Mouse (Mus musculus) hindbrain, embryonic 11.5 days (tissue): ENCODE measurements around the gene Cgnl1. TPM values are rescaled to one million over a fixed set of nuclear protein-coding genes. Genes with fewer than 3 reads are reported as not detected.
A peak's percentile ranks its signal among the peaks of the same experiment; 100 is the strongest.

Source experiments
- ATAC-seq: fragments of 200-750 bp; cut with Nextera tagmentation; 2 replicates; pipeline ENCODE4 v1.8.0; 2017; ENCODE audit warnings: mild to moderate bottlenecking, moderate TSS enrichment, moderate library complexity; ENCODE audit not compliant: low FRiP score
- DNase-seq: peaks from one replicate; pipeline ENCODE4 v3.0.0-alpha.2; 2015; ENCODE audit warnings: low spot score
- H3K27ac ChIP-seq: fragments of 300-500 bp; sonication (generic); 2 replicates; pipeline ENCODE4 v1.5.1; 2014; ENCODE audit warnings: mild to moderate bottlenecking, low read depth, low read length
- H3K27me3 ChIP-seq: fragments of 300-500 bp; sonication (generic); 2 replicates; pipeline ENCODE4 v1.6.1; 2014; ENCODE audit warnings: mild to moderate bottlenecking, low read length, moderate library complexity, mixed read lengths; ENCODE audit not compliant: control insufficient read depth, insufficient read depth
- H3K36me3 ChIP-seq: fragments of 300-500 bp; sonication (generic); 2 replicates; pipeline ENCODE4 v1.6.1; 2014; ENCODE audit warnings: mild to moderate bottlenecking, low read length, moderate library complexity, mixed read lengths; ENCODE audit not compliant: control insufficient read depth, insufficient read depth
- H3K4me1 ChIP-seq: fragments of 300-500 bp; sonication (generic); replicated peaks from 2 replicates; pipeline ENCODE4 v1.6.1; 2014; ENCODE audit warnings: low read length, mixed read lengths; ENCODE audit not compliant: control insufficient read depth, insufficient read depth
- H3K4me2 ChIP-seq: fragments of 300-500 bp; sonication (generic); replicated peaks from 2 replicates; pipeline ENCODE4 v1.6.1; 2014; ENCODE audit warnings: mild to moderate bottlenecking, low read depth, low read length
- H3K4me3 ChIP-seq: fragments of 300-500 bp; sonication (generic); 2 replicates; pipeline ENCODE4 v1.5.1; 2014; ENCODE audit warnings: low read depth, low read length
- H3K9ac ChIP-seq: fragments of 300-500 bp; sonication (generic); 2 replicates; pipeline ENCODE4 v1.6.1; 2014; ENCODE audit warnings: low read depth, low read length
- H3K9me3 ChIP-seq: fragments of 300-500 bp; sonication (generic); 2 replicates; pipeline ENCODE4 v1.6.1; 2016; ENCODE audit warnings: low read length; ENCODE audit not compliant: control insufficient read depth
- WGBS: fragments of 180-500 bp; shearing (Covaris S2); extraction: QIAGEN DNeasy Blood & Tissue Kit; methylation state at CpG from one replicate; pipeline ENCODE4 v1.1.7; 2014; 5-methylcytosine and 5-hydroxymethylcytosine counted together
- polyA plus RNA-seq: library from polyadenylated mRNA; unstranded; fragments of >200 nt; fragmentation: Nextera tagmentation; extraction: Ambion mirVana; gene quantifications from 2 replicates; pipeline ENCODE4 v1.2.1, GENCODE M21; 2014

Gene Cgnl1
- polyA plus RNA-seq, 1 experiment from 2014 or later: 6.3 TPM

GRCm38 (mm10) chr9:71612981-71613380, 158.4 kb downstream of the Cgnl1 start:
- Histone ChIP-seq H3K9ac (no peak overlapping the region), H3K9me3 (no peaks in the 10 kb centered on the region), H3K4me3 (no peak overlapping the region), H3K27ac (no peak overlapping the region), H3K27me3 (no peaks in the 10 kb centered on the region), H3K4me1 (no peaks in the 10 kb centered on the region), H3K4me2 (no peak overlapping the region), H3K36me3 (no peaks in the 10 kb centered on the region)
- DNase-seq: peak; percentile 50
- ATAC-seq: no peak
- WGBS: 83% methylated on average over 6 of the region's 6 CpGs

- no peak overlapping the region for H3K4me2 ChIP-seq
- ATAC-seq (no peak), DNase-seq (no peak)
- H3K27ac ChIP-seq: no peak overlapping the region
- no peaks in the 10 kb centered on the region for H3K4me1 ChIP-seq
- 69% methylated on average over 4 of the region's 4 CpGs for WGBS
- H3K36me3 ChIP-seq: no peaks in the 10 kb centered on the region
- no peak overlapping the region for H3K9ac ChIP-seq
- H3K9me3 ChIP-seq: no peaks in the 10 kb centered on the region
- H3K27me3 ChIP-seq: no peaks in the 10 kb centered on the region
- H3K4me3 ChIP-seq: no peak overlapping the region
Observed at GRCm38 (mm10) chr9:71611876-71612275, 159.5 kb downstream of the Cgnl1 start.

GRCm38 (mm10) chr9:71609010-71609409, 162.4 kb downstream of the Cgnl1 start:
- ATAC-seq (no peak), DNase-seq (no peak)
- Histone ChIP-seq H3K36me3 (no peaks in the 10 kb centered on the region), H3K4me1 (no peaks in the 10 kb centered on the region), H3K27ac (no peak overlapping the region), H3K9ac (no peak overlapping the region), H3K4me3 (no peak overlapping the region), H3K9me3 (no peaks in the 10 kb centered on the region), H3K27me3 (no peaks in the 10 kb centered on the region), H3K4me2 (no peak overlapping the region)
- 85% methylated on average over 6 of the region's 6 CpGs for WGBS

- WGBS: 87% methylated on average over 13 of the region's 13 CpGs
- H3K4me1 ChIP-seq: no peaks in the 10 kb centered on the region
- H3K36me3 ChIP-seq: no peaks in the 10 kb centered on the region
- no peaks in the 10 kb centered on the region for H3K9me3 ChIP-seq
- DNase-seq (no peak), ATAC-seq (no peak)
- no peak overlapping the region for H3K4me3 ChIP-seq
- H3K27me3 ChIP-seq: no peaks in the 10 kb centered on the region
- H3K9ac ChIP-seq: no peak overlapping the region
- H3K4me2 ChIP-seq: no peak overlapping the region
- no peak overlapping the region for H3K27ac ChIP-seq
Observed at GRCm38 (mm10) chr9:71606296-71607057, 164.9 kb downstream of the Cgnl1 start.

- no peak overlapping the region for H3K27ac ChIP-seq
- no peaks in the 10 kb centered on the region for H3K36me3 ChIP-seq
- no peaks in the 10 kb centered on the region for H3K4me1 ChIP-seq
- DNase-seq (no peak), ATAC-seq (no peak)
- no peak overlapping the region for H3K4me3 ChIP-seq
- H3K9ac ChIP-seq: no peak overlapping the region
- H3K27me3 ChIP-seq: no peaks in the 10 kb centered on the region
- no peaks in the 10 kb centered on the region for H3K9me3 ChIP-seq
- no peak overlapping the region for H3K4me2 ChIP-seq
- 42% methylated on average over 6 of the region's 6 CpGs for WGBS
Observed at GRCm38 (mm10) chr9:71604914-71605635, 166.3 kb downstream of the Cgnl1 start.

GRCm38 (mm10) chr9:71599861-71600260, 171.5 kb downstream of the Cgnl1 start:
- DNase-seq: no peak
- ATAC-seq: no peak
- no peak overlapping the region for H3K27ac ChIP-seq
- H3K36me3 ChIP-seq: no peaks in the 10 kb centered on the region
- H3K4me2 ChIP-seq: no peak overlapping the region
- no peak overlapping the region for H3K9ac ChIP-seq
- no peak overlapping the region for H3K4me3 ChIP-seq
- no peaks in the 10 kb centered on the region for H3K4me1 ChIP-seq
- 85% methylated on average over 7 of the region's 7 CpGs for WGBS
- H3K9me3 ChIP-seq: no peaks in the 10 kb centered on the region
- no peaks in the 10 kb centered on the region for H3K27me3 ChIP-seq

GRCm38 (mm10) chr9:71596888-71597287, 174.5 kb downstream of the Cgnl1 start:
- no peak overlapping the region for H3K4me2 ChIP-seq
- no peaks in the 10 kb centered on the region for H3K4me1 ChIP-seq
- no peak overlapping the region for H3K27ac ChIP-seq
- DNase-seq (no peak), ATAC-seq (no peak)
- no peaks in the 10 kb centered on the region for H3K9me3 ChIP-seq
- no peaks in the 10 kb centered on the region for H3K36me3 ChIP-seq
- no peak overlapping the region for H3K4me3 ChIP-seq
- H3K27me3 ChIP-seq: no peaks in the 10 kb centered on the region; the same call in 1 of the 2 replicates
- 78% methylated on average over 6 of the region's 6 CpGs for WGBS
- H3K9ac ChIP-seq: no peak overlapping the region

GRCm38 (mm10) chr9:71592577-71593285, 178.7 kb downstream of the Cgnl1 start:
- Histone ChIP-seq H3K9ac (no peak overlapping the region), H3K9me3 (no peaks in the 10 kb centered on the region), H3K27ac (no peak overlapping the region), H3K27me3 (peaks cover 2% of the 10 kb centered on the region), H3K4me1 (no peaks in the 10 kb centered on the region), H3K4me2 (peak overlapping the region; percentile 77), H3K36me3 (no peaks in the 10 kb centered on the region), H3K4me3 (peak overlapping the region; percentile 46; the same call in 1 of the 2 replicates)
- DNase-seq (no peak), ATAC-seq (0 out of 2 replicates have a peak, but pooled peaks have one; percentile 10)
- WGBS: 26% methylated on average over 6 of the region's 6 CpGs
